Mouse (Mus musculus): Measurements from ENCODE around the gene Ncoa3. TPM values are rescaled to one million over a fixed set of nuclear protein-coding genes. Genes with fewer than 3 reads are reported as not detected.

The Ncoa3 gene
- polyA plus RNA-seq, 1 experiment from 2014 or later: 8.1 TPM

DNA sequence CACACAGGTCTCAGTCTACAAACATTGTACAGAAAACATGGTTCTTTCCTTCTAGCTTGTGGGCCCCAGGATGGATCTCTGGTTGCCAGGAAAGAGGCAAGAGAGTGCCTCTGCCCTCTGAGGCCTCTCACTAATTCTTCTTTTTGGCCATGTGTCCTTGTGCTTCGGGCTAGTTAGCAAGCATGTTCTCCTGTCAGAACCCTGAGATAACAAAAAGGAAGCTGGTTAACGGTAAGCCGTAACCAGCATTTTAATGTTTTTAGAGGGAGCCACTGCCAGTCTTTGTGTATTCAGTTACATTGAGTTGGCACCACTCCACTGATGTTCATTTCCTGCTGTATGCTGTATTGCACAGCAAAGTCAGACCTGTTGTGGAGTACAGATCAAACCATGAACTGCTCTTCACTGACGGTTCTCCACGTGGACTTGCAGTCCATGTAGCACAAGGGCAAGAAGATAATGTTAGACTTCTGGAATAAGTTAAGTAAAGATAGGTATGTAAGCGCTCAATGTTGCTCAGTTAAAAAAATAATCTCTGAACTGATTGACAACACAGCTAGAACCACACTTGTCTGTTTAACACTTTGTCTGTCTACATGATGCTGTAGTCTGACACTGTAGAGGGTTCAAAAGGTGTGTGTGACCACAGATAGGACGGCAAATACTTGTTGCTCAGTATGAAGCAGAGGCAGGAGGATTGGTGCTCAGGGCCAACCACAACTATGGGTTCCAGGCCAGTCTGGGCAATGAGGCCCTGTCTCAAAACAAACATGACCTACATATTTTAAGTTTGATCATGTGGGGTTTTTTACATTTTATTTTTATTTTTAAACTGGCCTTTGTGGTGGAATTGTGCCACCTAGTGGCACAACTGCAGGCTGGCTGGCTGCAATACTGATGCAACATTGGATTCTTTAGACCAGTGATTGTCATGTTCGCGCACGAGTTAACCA, 53.4 kb downstream of the Ncoa3 start:
- Histone ChIP-seq H3K27me3 (replicated peaks) (no peaks in the 10 kb centered on the region), H3K27ac (no peak overlapping the region), H3K9me3 (replicated peaks) (no peaks in the 10 kb centered on the region), H3K4me3 (no peak overlapping the region), H3K4me2 (no peak overlapping the region), H3K36me3 (peaks cover 31% of the 10 kb centered on the region), H3K9ac (no peak overlapping the region), H3K4me1 (peaks cover 38% of the 10 kb centered on the region)
- no peak for ATAC-seq
- WGBS (ENCODE audit: insufficient replicate concordance): 36% methylated on average over 10 of the region's 10 CpGs

DNA sequence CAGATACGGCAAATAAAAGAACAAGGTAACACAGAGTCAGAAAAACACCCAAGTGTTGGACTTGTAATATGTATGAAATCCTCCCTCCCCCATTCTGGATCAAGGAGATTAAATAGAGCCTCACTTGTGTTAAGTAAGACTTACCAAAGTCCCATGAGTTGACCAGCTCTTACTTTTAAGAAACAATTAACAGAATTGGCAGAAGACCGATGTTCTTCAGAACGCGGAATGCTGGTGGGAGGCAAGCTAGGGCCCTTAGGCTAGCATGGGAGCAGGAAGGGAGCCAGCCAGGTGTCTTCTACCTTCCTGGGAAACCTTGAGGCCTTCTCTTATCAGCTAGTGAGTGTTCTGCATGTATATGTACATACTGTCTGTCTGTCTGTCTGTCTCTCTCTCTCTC, 55.5 kb downstream of the Ncoa3 start:
- Histone ChIP-seq H3K9me3 (replicated peaks) (no peaks in the 10 kb centered on the region), H3K36me3 (peaks cover 52% of the 10 kb centered on the region), H3K9ac (no peak overlapping the region), H3K27ac (no peak overlapping the region), H3K4me2 (no peak overlapping the region), H3K4me1 (peaks cover 22% of the 10 kb centered on the region), H3K27me3 (replicated peaks) (no peaks in the 10 kb centered on the region), H3K4me3 (no peak overlapping the region)
- no peak for ATAC-seq
- 90% methylated on average over 4 of the region's 4 CpGs for WGBS (ENCODE audit: insufficient replicate concordance)

DNA sequence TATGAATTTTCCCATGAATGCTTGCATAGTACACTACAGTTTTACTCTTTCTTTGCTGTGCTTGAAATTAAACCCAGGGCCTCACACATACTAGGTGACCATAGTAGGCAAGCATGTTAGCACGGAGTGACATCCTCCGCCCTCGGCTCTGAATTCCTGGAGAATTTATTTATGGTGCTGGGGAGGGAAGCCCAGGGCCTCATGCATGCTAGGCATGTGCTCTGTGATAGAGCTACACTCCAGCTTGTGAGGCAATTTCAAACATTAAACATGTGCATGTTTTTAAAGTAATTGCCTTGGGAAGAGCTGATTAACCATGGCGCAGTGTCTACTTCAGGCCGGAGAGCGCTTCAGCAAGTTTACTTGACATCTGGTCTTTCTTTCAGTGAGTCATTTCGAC, 56.4 kb downstream of the Ncoa3 start:
- peaks cover 18% of the 10 kb centered on the region for H3K4me1 ChIP-seq
- WGBS (ENCODE audit: insufficient replicate concordance): 82% methylated on average over 7 of the region's 7 CpGs
- no peaks in the 10 kb centered on the region for H3K9me3 ChIP-seq (replicated peaks)
- H3K27ac ChIP-seq: no peak overlapping the region
- H3K4me2 ChIP-seq: no peak overlapping the region
- H3K36me3 ChIP-seq: peaks cover 59% of the 10 kb centered on the region
- H3K9ac ChIP-seq: no peak overlapping the region
- H3K27me3 ChIP-seq (replicated peaks): no peaks in the 10 kb centered on the region
- H3K4me3 ChIP-seq: no peak overlapping the region
- ATAC-seq: no peak

DNA sequence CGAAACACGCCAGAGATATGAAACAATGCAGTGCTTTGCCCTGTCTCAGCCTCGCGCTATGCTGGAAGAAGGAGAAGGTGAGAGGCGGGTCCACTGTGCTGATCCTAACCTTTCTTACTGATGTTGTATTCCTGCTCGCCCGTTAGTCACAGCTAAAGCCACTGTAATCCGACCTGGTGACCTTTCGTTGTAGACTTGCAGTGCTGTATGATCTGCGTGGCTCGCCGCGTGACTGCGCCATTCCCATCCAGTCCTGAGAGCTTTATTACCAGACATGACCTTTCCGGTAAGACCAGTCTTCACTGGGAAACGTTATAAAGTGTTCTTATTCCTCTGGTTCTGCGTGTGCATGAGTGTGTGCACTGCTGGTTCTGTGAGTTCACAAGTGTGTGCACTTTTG, 59.0 kb downstream of the Ncoa3 start:
- Histone ChIP-seq H3K4me1 (no peaks in the 10 kb centered on the region), H3K9me3 (replicated peaks) (no peaks in the 10 kb centered on the region), H3K27me3 (replicated peaks) (no peaks in the 10 kb centered on the region), H3K4me3 (no peak overlapping the region), H3K36me3 (peaks cover 79% of the 10 kb centered on the region), H3K9ac (no peak overlapping the region), H3K4me2 (no peak overlapping the region), H3K27ac (no peak overlapping the region)
- ATAC-seq: no peak
- 86% methylated on average over 17 of the region's 17 CpGs for WGBS (ENCODE audit: insufficient replicate concordance)

DNA sequence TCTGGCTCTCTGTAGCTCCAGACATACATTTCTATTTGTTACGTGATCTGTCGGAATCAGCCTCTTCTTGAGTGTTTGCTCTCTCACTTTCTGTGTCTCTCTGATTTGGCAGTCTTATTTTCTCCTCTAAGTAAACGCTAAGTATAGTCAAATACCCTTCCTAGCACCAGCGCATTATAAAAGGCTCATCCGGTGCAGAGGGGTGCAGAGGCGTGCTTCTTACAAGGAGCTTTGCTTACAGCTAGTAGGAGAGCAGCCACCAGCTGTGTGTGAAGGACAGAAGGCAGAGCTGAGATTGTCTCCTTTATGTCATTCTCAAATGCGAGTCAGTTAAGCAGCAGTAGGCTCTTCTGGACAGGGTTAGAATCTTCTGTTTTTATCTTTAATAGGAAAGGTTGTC, 59.5 kb downstream of the Ncoa3 start:
- Histone ChIP-seq H3K27ac (no peak overlapping the region), H3K9ac (no peak overlapping the region), H3K27me3 (replicated peaks) (no peaks in the 10 kb centered on the region), H3K4me1 (no peaks in the 10 kb centered on the region), H3K9me3 (replicated peaks) (no peaks in the 10 kb centered on the region), H3K4me2 (no peak overlapping the region), H3K36me3 (peaks cover 79% of the 10 kb centered on the region), H3K4me3 (no peak overlapping the region)
- no peak for ATAC-seq
- WGBS (ENCODE audit: insufficient replicate concordance): 84% methylated on average over 7 of the region's 7 CpGs

DNA sequence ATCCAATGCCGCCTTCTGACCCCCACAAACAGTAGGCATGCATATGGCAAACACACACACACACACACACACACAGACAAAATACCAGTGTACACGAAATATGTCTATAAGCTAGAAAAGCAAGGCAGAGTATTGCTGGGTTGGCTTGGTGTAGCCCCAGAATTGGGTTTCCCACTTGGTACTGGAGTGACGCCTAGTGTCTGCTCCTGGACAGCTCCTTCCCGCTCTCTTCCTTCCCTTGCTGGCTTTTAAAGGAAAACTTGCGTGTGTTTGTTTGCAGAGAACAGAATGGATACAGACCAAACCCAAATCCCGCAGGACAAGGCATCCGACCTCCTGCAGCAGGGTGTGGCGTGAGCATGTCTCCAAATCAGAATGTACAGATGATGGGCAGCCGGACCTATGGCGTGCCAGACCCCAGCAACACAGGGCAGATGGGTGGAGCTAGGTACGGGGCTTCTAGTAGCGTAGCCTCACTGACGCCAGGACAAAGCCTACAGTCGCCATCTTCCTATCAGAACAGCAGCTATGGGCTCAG, 61.6 kb downstream of the Ncoa3 start:
- Histone ChIP-seq H3K4me3 (no peak overlapping the region), H3K27me3 (replicated peaks) (no peaks in the 10 kb centered on the region), H3K4me2 (no peak overlapping the region), H3K9ac (no peak overlapping the region), H3K27ac (no peak overlapping the region), H3K9me3 (replicated peaks) (no peaks in the 10 kb centered on the region), H3K4me1 (no peaks in the 10 kb centered on the region), H3K36me3 (peaks cover 79% of the 10 kb centered on the region)
- ATAC-seq: no peak
- 81% methylated on average over 14 of the region's 14 CpGs for WGBS (ENCODE audit: insufficient replicate concordance)

DNA sequence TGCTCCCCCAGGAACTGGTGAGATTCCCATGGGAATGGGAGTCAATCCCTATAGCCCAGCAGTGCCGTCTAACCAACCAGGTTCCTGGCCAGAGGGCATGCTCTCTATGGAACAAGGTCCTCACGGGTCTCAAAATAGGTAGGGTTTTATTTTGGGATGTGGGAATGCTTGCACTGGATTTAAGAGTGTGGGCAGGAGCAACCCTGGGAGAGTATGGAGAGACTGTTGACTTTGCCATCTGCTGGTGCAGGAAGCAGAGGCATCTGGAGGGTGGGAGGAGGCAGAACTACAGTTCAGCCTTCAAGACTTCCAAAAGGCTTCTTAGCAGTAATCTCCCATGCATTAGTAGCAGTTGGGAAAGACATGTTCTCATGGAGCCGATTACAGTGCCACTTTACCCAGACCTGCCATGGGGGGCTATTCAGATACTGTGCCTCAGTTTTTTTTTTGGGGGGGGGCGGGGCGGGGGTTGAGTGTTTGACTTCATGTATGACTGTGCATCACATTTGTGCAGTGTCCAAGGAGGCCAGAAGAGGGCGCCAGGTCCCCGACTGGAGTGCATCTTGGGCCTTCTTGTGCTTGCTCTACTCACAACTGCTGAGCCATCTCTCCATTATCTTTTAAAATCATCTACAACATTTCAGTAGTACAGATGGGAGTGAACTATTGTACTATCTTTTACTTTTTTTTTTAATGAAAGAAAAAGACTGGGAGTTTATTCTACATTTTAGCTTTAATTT, 67.4 kb downstream of the Ncoa3 start:
- 63% methylated on average over 7 of the region's 7 CpGs for WGBS (ENCODE audit: insufficient replicate concordance)
- Histone ChIP-seq H3K4me3 (no peak overlapping the region), H3K27ac (no peak overlapping the region), H3K9ac (no peak overlapping the region), H3K27me3 (replicated peaks) (no peaks in the 10 kb centered on the region), H3K4me1 (no peaks in the 10 kb centered on the region), H3K36me3 (peaks cover 70% of the 10 kb centered on the region), H3K9me3 (replicated peaks) (no peaks in the 10 kb centered on the region), H3K4me2 (no peak overlapping the region)
- ATAC-seq: no peak

DNA sequence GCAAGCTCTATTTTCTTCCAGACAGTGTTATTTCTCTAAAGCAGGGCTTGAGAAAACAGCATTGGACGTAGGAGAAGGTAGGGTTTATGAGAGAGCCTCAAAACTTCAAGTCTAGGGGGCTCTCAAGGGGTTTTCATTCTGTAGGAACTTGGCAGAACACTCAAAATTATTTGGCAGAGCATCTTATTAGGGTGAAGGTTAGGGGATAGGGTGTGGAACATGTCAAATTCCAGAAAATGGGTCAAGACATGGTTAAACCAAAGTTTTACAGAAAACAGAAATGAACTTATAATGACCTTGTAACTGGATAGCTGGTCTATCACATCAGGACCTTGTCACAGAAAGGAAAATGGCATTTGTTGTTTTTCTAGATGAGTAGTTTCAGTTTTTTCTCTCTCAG, 69.6 kb downstream of the Ncoa3 start:
- Histone ChIP-seq H3K27me3 (replicated peaks) (no peaks in the 10 kb centered on the region), H3K4me2 (no peak overlapping the region), H3K36me3 (peaks cover 76% of the 10 kb centered on the region), H3K9ac (no peak overlapping the region), H3K27ac (no peak overlapping the region), H3K4me1 (no peaks in the 10 kb centered on the region), H3K4me3 (no peak overlapping the region), H3K9me3 (replicated peaks) (no peaks in the 10 kb centered on the region)
- WGBS (ENCODE audit: insufficient replicate concordance): 64% methylated on average over 1 of the region's 1 CpGs
- no peak for ATAC-seq

DNA sequence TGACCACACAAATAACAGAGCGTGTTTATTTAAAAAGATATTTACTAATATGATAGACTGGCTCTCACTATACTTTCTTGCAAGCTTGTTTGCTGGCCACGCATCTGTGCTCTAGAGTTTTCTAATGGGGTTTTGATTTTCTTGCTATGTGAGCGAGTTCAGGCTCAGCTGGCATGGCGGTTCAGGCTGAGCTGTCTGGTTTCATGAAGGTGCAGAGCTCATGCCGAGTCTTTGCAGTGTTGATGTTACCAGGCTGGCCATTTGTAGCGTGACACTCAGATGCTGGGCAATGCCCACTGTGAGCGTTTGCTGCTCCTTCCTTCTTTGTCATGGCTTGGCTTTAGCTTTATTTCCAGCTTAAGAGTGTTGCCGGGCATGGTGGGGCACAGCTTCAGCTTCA, 70.0 kb downstream of the Ncoa3 start:
- H3K36me3 ChIP-seq: peaks cover 78% of the 10 kb centered on the region
- H3K27me3 ChIP-seq (replicated peaks): no peaks in the 10 kb centered on the region
- no peak overlapping the region for H3K4me2 ChIP-seq
- no peaks in the 10 kb centered on the region for H3K4me1 ChIP-seq
- WGBS (ENCODE audit: insufficient replicate concordance): 83% methylated on average over 8 of the region's 8 CpGs
- no peaks in the 10 kb centered on the region for H3K9me3 ChIP-seq (replicated peaks)
- H3K4me3 ChIP-seq: no peak overlapping the region
- H3K27ac ChIP-seq: no peak overlapping the region
- no peak for ATAC-seq
- no peak overlapping the region for H3K9ac ChIP-seq

DNA sequence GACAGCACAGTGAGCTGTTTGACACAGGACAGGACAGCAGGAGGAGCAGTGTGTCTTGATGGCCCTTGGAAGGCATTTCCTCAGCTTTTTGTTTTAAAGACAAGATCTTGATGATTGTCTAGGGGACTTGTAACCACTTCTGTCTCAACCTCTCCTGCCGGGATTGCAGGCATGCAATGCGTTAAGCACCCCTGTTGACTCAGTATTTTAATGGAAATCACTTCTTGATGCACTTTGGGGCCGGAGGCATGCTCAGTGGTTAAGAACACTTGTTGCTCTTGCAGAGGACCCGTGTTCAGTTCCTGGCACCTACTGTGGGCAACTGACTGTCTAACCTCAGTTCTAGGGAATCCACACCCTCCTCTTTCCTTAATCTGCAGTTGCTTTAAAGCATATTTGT, 74.0 kb downstream of the Ncoa3 start:
- Histone ChIP-seq H3K4me1 (no peaks in the 10 kb centered on the region), H3K9me3 (replicated peaks) (no peaks in the 10 kb centered on the region), H3K4me3 (no peak overlapping the region), H3K27me3 (replicated peaks) (no peaks in the 10 kb centered on the region), H3K27ac (no peak overlapping the region), H3K9ac (no peak overlapping the region), H3K36me3 (peaks cover 78% of the 10 kb centered on the region), H3K4me2 (no peak overlapping the region)
- 68% methylated on average over 4 of the region's 4 CpGs for WGBS (ENCODE audit: insufficient replicate concordance)
- ATAC-seq: no peak

DNA sequence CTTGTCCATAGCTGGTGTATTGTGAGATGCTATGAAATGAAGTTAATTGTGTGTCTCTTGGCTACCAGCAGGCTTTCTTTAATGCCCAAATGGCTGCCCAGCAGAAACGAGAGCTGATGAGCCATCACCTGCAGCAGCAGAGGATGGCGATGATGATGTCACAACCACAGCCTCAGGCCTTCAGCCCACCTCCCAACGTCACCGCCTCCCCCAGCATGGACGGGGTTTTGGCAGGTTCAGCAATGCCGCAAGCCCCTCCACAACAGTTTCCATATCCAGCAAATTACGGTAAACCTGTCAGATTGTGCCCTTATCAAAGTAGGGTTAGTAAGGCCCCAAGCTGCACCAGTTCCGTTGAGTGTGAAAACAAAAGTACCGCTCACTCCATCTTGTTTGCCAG, 75.8 kb downstream of the Ncoa3 start:
- peaks cover 70% of the 10 kb centered on the region for H3K36me3 ChIP-seq
- H3K4me2 ChIP-seq: no peak overlapping the region
- no peak overlapping the region for H3K27ac ChIP-seq
- ATAC-seq: no peak
- no peaks in the 10 kb centered on the region for H3K27me3 ChIP-seq (replicated peaks)
- no peaks in the 10 kb centered on the region for H3K4me1 ChIP-seq
- WGBS (ENCODE audit: insufficient replicate concordance): 86% methylated on average over 9 of the region's 9 CpGs
- H3K4me3 ChIP-seq: no peak overlapping the region
- no peak overlapping the region for H3K9ac ChIP-seq
- no peaks in the 10 kb centered on the region for H3K9me3 ChIP-seq (replicated peaks)

DNA sequence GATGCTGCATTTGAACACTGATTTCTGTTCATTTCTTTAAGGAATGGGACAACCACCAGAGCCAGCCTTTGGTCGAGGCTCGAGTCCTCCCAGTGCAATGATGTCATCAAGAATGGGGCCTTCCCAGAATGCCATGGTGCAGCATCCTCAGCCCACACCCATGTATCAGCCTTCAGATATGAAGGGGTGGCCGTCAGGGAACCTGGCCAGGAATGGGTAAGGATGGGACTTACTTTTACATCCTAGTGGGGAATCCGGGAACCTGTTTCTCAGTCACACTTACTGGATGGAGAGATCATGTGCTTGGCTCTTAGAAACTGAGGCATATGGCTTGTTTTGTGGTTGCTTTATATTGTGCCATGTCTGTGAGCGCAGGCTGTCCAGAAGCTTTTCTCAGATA, 76.7 kb downstream of the Ncoa3 start:
- 76% methylated on average over 5 of the region's 5 CpGs for WGBS (ENCODE audit: insufficient replicate concordance)
- Histone ChIP-seq H3K4me1 (no peaks in the 10 kb centered on the region), H3K4me2 (no peak overlapping the region), H3K36me3 (peaks cover 66% of the 10 kb centered on the region), H3K9me3 (replicated peaks) (no peaks in the 10 kb centered on the region), H3K27me3 (replicated peaks) (no peaks in the 10 kb centered on the region), H3K27ac (no peak overlapping the region), H3K4me3 (no peak overlapping the region), H3K9ac (no peak overlapping the region)
- ATAC-seq: no peak
